Mouse (Mus musculus) spleen, adult 2 months (tissue): ENCODE results near the gene Dock10.

Experiments
- CTCF ChIP-seq: fragments of 200-500 bp; IDR thresholded peaks from 2 replicates; pipeline ENCODE4 v1.5.1; 2011; ENCODE audit warnings: mild to moderate bottlenecking, inconsistent platforms; ENCODE audit not compliant: insufficient read depth, insufficient read length, insufficient replicate concordance; ENCODE audit errors: extremely low read depth
- POLR2A ChIP-seq: fragments of 200-500 bp; IDR thresholded peaks from 2 replicates; pipeline ENCODE4 v1.6.1; 2011; ENCODE audit warnings: low read depth, low read length, inconsistent platforms

- no peak for TF ChIP-seq CTCF
- TF ChIP-seq POLR2A, result no peak
These were observed 111.7 kb downstream of the Dock10 start for GRCm38 (mm10) chr1:80646602-80647001.
